Mouse (Mus musculus): Measurements from ENCODE around the gene Thtpa.
A peak's percentile ranks its signal among the peaks of the same experiment; 100 is the strongest.

Thtpa gene

GRCm38 (mm10) chr14:55105836-55106809 is 11.5 kb downstream of the Thtpa start, which contains the start of gene Ap1g2:
TSS of gene Ap1g2 (minus strand) at chr14:55106593.
- DNase-seq (ENCODE audit: low spot score), result peak; percentile 81

- no peak for DNase-seq (ENCODE audit: low spot score)
Observed at GRCm38 (mm10) chr14:55106990-55107389, 12.4 kb downstream of the Thtpa start.

- no peak for DNase-seq (ENCODE audit: low spot score)
Observed at GRCm38 (mm10) chr14:55108202-55108870, 13.8 kb downstream of the Thtpa start.

GRCm38 (mm10) chr14:55109048-55109873 is 14.7 kb downstream of the Thtpa start:
- DNase-seq (ENCODE audit: low spot score), result no peak

- no peak for DNase-seq (ENCODE audit: low spot score)
Observed at GRCm38 (mm10) chr14:55110076-55110475, 15.5 kb downstream of the Thtpa start.

- no peak for DNase-seq (ENCODE audit: low spot score)
Observed at GRCm38 (mm10) chr14:55111720-55112119, 17.1 kb downstream of the Thtpa start.

- DNase-seq (ENCODE audit: low spot score), result no peak
Observed at GRCm38 (mm10) chr14:55113351-55113974, 18.9 kb downstream of the Thtpa start.

- DNase-seq (ENCODE audit: low spot score), result no peak
Observed at GRCm38 (mm10) chr14:55113975-55114645, 19.5 kb downstream of the Thtpa start.

- DNase-seq (ENCODE audit: low spot score), result no peak
Observed at GRCm38 (mm10) chr14:55114759-55115701, 20.4 kb downstream of the Thtpa start.

- no peak for DNase-seq (ENCODE audit: low spot score)
Observed at GRCm38 (mm10) chr14:55115846-55116245, 21.3 kb downstream of the Thtpa start.

GRCm38 (mm10) chr14:55116425-55117200 is 22.0 kb downstream of the Thtpa start, which contains the start of gene Jph4:
TSS of gene Jph4 (minus strand) at chr14:55116935.
- no peak for DNase-seq (ENCODE audit: low spot score)

- no peak for DNase-seq (ENCODE audit: low spot score)
Observed at GRCm38 (mm10) chr14:55118852-55119251, 24.3 kb downstream of the Thtpa start.

- DNase-seq (ENCODE audit: low spot score), result no peak
Observed at GRCm38 (mm10) chr14:55119421-55120134, 25.0 kb downstream of the Thtpa start.

- DNase-seq (ENCODE audit: low spot score), result peak; percentile 64
Observed at GRCm38 (mm10) chr14:55121947-55122346, 27.4 kb downstream of the Thtpa start.

GRCm38 (mm10) chr14:55122359-55122758 is 27.8 kb downstream of the Thtpa start:
- no peak for DNase-seq (ENCODE audit: low spot score)

GRCm38 (mm10) chr14:55125711-55126110 is 31.1 kb downstream of the Thtpa start:
- no peak for DNase-seq (ENCODE audit: low spot score)

GRCm38 (mm10) chr14:55126521-55126920 is 31.9 kb downstream of the Thtpa start:
- DNase-seq (ENCODE audit: low spot score), result no peak

GRCm38 (mm10) chr14:55135676-55136075 is 41.1 kb downstream of the Thtpa start:
- no peak for DNase-seq (ENCODE audit: low spot score)

Measured in ovary, adult 18-20 months (tissue).